Mouse (Mus musculus) lung, postnatal 36 days (tissue): Measurements from ENCODE around the gene Btg1-ps1.
"Not testable (repeated sequence)": the region's sequence is repeated elsewhere in the genome, so short reads cannot be mapped to it uniquely, and the experiment has no call there.

Source experiments
- DNase-seq: peaks from one replicate; pipeline ENCODE4 v3.0.0; 2022; ENCODE audit warnings: mixed read lengths

Btg1-ps1 gene

GRCm38 (mm10) chrX:38018597-38018996 is at the start of gene Btg1-ps1:
Gene Btg1-ps1, minus strand, starts transcription at chrX:38018815.
- not testable (repeated sequence) for DNase-seq

GRCm38 (mm10) chrX:38066175-38066574 is 47.6 kb upstream of the Btg1-ps1 start, which contains the start of gene Rhox10:
Gene Rhox10, plus strand, starts transcription at chrX:38066475.
- DNase-seq: no peak

- peak; percentile 8 for DNase-seq
Observed at GRCm38 (mm10) chrX:38061544-38061943, 42.9 kb upstream of the Btg1-ps1 start.

GRCm38 (mm10) chrX:38043014-38043413 is 24.4 kb upstream of the Btg1-ps1 start, which contains the start of gene Btg1-ps2:
Gene Btg1-ps2, minus strand, starts transcription at chrX:38043114.
- DNase-seq: not testable (repeated sequence)

- DNase-seq: no peak
Observed at GRCm38 (mm10) chrX:38039666-38040065, 21.1 kb upstream of the Btg1-ps1 start.

GRCm38 (mm10) chrX:38033841-38034240 is 15.2 kb upstream of the Btg1-ps1 start:
- DNase-seq: no peak

GRCm38 (mm10) chrX:38008756-38009155 is 9.9 kb downstream of the Btg1-ps1 start:
- no peak for DNase-seq
